Comparison of ENCODE assay signal across 9 mouse cellular contexts in genomic region chr10:76117966-76118365, GRCm38 (mm10). TPM values are rescaled to one million over a fixed set of nuclear protein-coding genes. Genes with fewer than 3 reads are reported as not detected.
A peak's percentile ranks its signal among the peaks of the same experiment; 100 is the strongest.
DNase-seq lines count a peak whose midpoint lies in the region; ATAC-seq and TF ChIP-seq lines count a peak whose summit lies in the region.
"Had no signal": no experiment of that assay in that cellular context is flagged by ENCODE, and none has a peak within 500 bp of the region (broad histone marks: within the 10 kb centered on the region; RNA-seq: fewer than 3 reads in every experiment).

No protein-coding gene starts in this region.

- no peak overlapping the region for H3K4me2 ChIP-seq in forebrain, embryonic 12.5 days
- H3K4me2 ChIP-seq in CH12.LX (ENCODE audit: insufficient read depth, low read depth, poor library complexity, severe bottlenecking), result 0 out of 2 replicates have a peak overlapping the region, but pooled peaks have one; percentile 8

- no peak overlapping the region for H3K9ac ChIP-seq in forebrain, embryonic 12.5 days
- H3K9ac ChIP-seq in CH12.LX (ENCODE audit: insufficient read depth, low read depth), result no peak overlapping the region

- no peak for TF ChIP-seq POLR2A in CH12.LX (IDR thresholded peaks at IDR 0.05; ENCODE audit: low read depth, low read length)
- no peak for TF ChIP-seq POLR2A in brain, embryonic 14.5 days (IDR thresholded peaks at IDR 0.05; ENCODE audit: borderline replicate concordance, extremely low read depth, insufficient read depth, insufficient read length, poor library complexity, severe bottlenecking)

- no peaks in the 10 kb centered on the region for H3K36me3 ChIP-seq in forebrain, embryonic 10.5 days (replicated peaks)
- H3K36me3 ChIP-seq in forebrain, embryonic 12.5 days (replicated peaks), result no peaks in the 10 kb centered on the region
- no peaks in the 10 kb centered on the region for H3K36me3 ChIP-seq in CH12.LX (replicated peaks in 1 of 2; ENCODE audit: control insufficient read depth in 1 of 2, insufficient read depth in 1 of 2, low read length in 1 of 2)
- H3K36me3 ChIP-seq in splenic B cell, adult 2 months (ENCODE audit: control insufficient read depth, insufficient read depth, low read length, poor library complexity, severe bottlenecking), result no peaks in the 10 kb centered on the region

- in situ Hi-C loops in CH12.LX (cut with MboI; ENCODE audit: low pct_ligation_motif_present, low pct_unique_long_range_greater_than_20kb, low sequenced_read_pairs), result loop anchor here (10.0 kb wide), 1 partner anchor 143 kb away; no protein-coding TSS in a partner anchor

- no peaks in the 10 kb centered on the region for H3K27me3 ChIP-seq in forebrain, embryonic 10.5 days (ENCODE audit: poor library complexity, severe bottlenecking)
- H3K27me3 ChIP-seq in forebrain, embryonic 12.5 days, result no peaks in the 10 kb centered on the region
- H3K27me3 ChIP-seq in CH12.LX (replicated peaks), result no peaks in the 10 kb centered on the region
- no peaks in the 10 kb centered on the region for H3K27me3 ChIP-seq in splenic B cell, adult 2 months (ENCODE audit: control insufficient read depth, insufficient read depth, low read length, poor library complexity, severe bottlenecking)

- peak; percentile 44 for DNase-seq in forebrain, embryonic 10.5 days (ENCODE audit: extremely low spot score, low spot score)
- DNase-seq in CH12.LX (ENCODE audit: extremely low read depth), result peak; percentile 72
- peak; percentile 18 for DNase-seq in brain, embryonic 14.5 days (ENCODE audit: low read depth)
- peak; percentile 44 for DNase-seq in forelimb bud, embryonic 11.5 days (ENCODE audit: low read depth, low spot score)
- DNase-seq in kidney, postnatal 25 days, result peak; percentile 72 to 74
- peak; percentile 58 for DNase-seq in lung, postnatal 36 days
- peak; percentile 72 for DNase-seq in splenic B cell, adult 2 months (ENCODE audit: low read depth, low spot score)

- peaks cover 10% of the 10 kb centered on the region for H3K4me1 ChIP-seq in forebrain, embryonic 10.5 days
- peaks cover 5% of the 10 kb centered on the region; the same call in 1 of the 2 replicates for H3K4me1 ChIP-seq in forebrain, embryonic 12.5 days
- H3K4me1 ChIP-seq in CH12.LX (ENCODE audit: control insufficient read depth in 1 of 2, insufficient read depth in 2 of 2), result peaks cover 6 to 17% of the 10 kb centered on the region in 2 experiments

- 26% methylated on average over 5 of the region's 5 CpGs for WGBS in forebrain, embryonic 10.5 days
- WGBS in forebrain, embryonic 12.5 days, result 26% methylated on average over 5 of the region's 5 CpGs

- no peaks in the 10 kb centered on the region for H3K9me3 ChIP-seq in forebrain, embryonic 10.5 days
- no peaks in the 10 kb centered on the region for H3K9me3 ChIP-seq in forebrain, embryonic 12.5 days
- no peaks in the 10 kb centered on the region for H3K9me3 ChIP-seq in CH12.LX (replicated peaks; ENCODE audit: low read length)

- no peak overlapping the region for H3K27ac ChIP-seq in forebrain, embryonic 10.5 days
- no peak overlapping the region for H3K27ac ChIP-seq in forebrain, embryonic 12.5 days
- no peak overlapping the region for H3K27ac ChIP-seq in CH12.LX (ENCODE audit: insufficient read depth, low read depth)

- peak; percentile 65 for TF ChIP-seq RAD21 in CH12.LX (IDR thresholded peaks at IDR 0.05; ENCODE audit: low read depth, low read length)

- no peak for TF ChIP-seq EP300 in CH12.LX (IDR thresholded peaks at IDR 0.05; ENCODE audit: low read length)

- ATAC-seq in forebrain, embryonic 12.5 days (ENCODE audit: low FRiP score), result no peak

- peak; percentile 63 to 91 for TF ChIP-seq CTCF in CH12.LX (conservative IDR thresholded peaks at IDR 0.05 in 1 of 2, IDR thresholded peaks at IDR 0.05 in 1 of 2; ENCODE audit: low read depth in 2 of 2, low read length in 2 of 2)
- peak; percentile 58; the same call in 1 of the 2 replicates for TF ChIP-seq CTCF in brain, embryonic 14.5 days (IDR thresholded peaks at IDR 0.05; ENCODE audit: borderline replicate concordance, extremely low read depth, insufficient read depth, insufficient read length)

- no peaks in the 10 kb centered on the region for H3K79me2 ChIP-seq in CH12.LX (replicated peaks; ENCODE audit: control insufficient read depth, extremely low read depth, insufficient read depth, poor library complexity, severe bottlenecking)

- dilution Hi-C loops in CH12.LX (cut with MboI; ENCODE audit: extremely low pct_ligation_motif_present, extremely low pct_unique_long_range_greater_than_20kb, low sequenced_read_pairs), result no loop called here

- no peak overlapping the region for H3K4me3 ChIP-seq in forebrain, embryonic 10.5 days
- no peak overlapping the region for H3K4me3 ChIP-seq in forebrain, embryonic 12.5 days (replicated peaks)
- peak overlapping the region in 1 of 3 experiments; percentile 1 for H3K4me3 ChIP-seq in CH12.LX (replicated peaks in 1 of 3; ENCODE audit: low read depth in 2 of 3, low read length in 2 of 3, poor library complexity in 1 of 3)

TF ChIP-seq in CH12.LX, 34 proteins besides CTCF, POLR2A, EP300 and RAD21:
- TF ChIP-seq USF2 (conservative IDR thresholded peaks at IDR 0.05; ENCODE audit: low read depth, low read length) (no peak), ZKSCAN1 (IDR thresholded peaks at IDR 0.05; ENCODE audit: borderline replicate concordance, low read depth, low read length) (no peak), SMC3 (IDR thresholded peaks at IDR 0.05; ENCODE audit: low read depth, low read length) (peak; percentile 82), MAZ (IDR thresholded peaks at IDR 0.05; ENCODE audit: low read depth, low read length) (no peak), GABPA (IDR thresholded peaks at IDR 0.05; ENCODE audit: insufficient replicate concordance, low read depth, low read length) (no peak), SIN3A (IDR thresholded peaks at IDR 0.05; ENCODE audit: low read length) (peak; percentile 32; the same call in 1 of the 2 replicates), ZC3H11A (IDR thresholded peaks at IDR 0.05; ENCODE audit: low read depth, low read length) (peak; percentile 46; the same call in 1 of the 2 replicates), MEF2A (IDR thresholded peaks at IDR 0.05; ENCODE audit: borderline replicate concordance, low read depth, low read length) (peak; percentile 53; the same call in 1 of the 2 replicates)

RNA-seq across cellular contexts. Expression of gene Slc5a4b, which starts 7.2 kb away (rescaled TPM):
- not detected in 2 replicates for polyA plus RNA-seq in forebrain, embryonic 10.5 days (2016; fragmentation: Nextera tagmentation; extraction: Ambion mirVana)
- not detected in 2 replicates for polyA plus RNA-seq in forebrain, embryonic 12.5 days (2016; fragmentation: Nextera tagmentation; extraction: Ambion mirVana)
- total RNA-seq in CH12.LX (2012; rRNA removed), result 0.04 TPM in 1 of 2 replicates, not detected in the other
- total RNA-seq in CH12.LX (2014; rRNA removed), result not detected in 2 replicates
- not detected in 2 replicates for polyA plus RNA-seq in CH12.LX (2012; ENCODE audit: insufficient read length, low read depth)
- not detected in 2 replicates for polyA plus RNA-seq in brain, embryonic 14.5 days (2012; rRNA removed)
- total RNA-seq: layer of hippocampus, adult 18-20 months had no signal

RNA-seq across cellular contexts. Expression of gene Slc5a4a, which starts 29.3 kb away (rescaled TPM):
- not detected in 2 replicates for polyA plus RNA-seq in forebrain, embryonic 10.5 days (2016; fragmentation: Nextera tagmentation; extraction: Ambion mirVana)
- polyA plus RNA-seq in forebrain, embryonic 12.5 days (2016; fragmentation: Nextera tagmentation; extraction: Ambion mirVana), result not detected in 2 replicates
- 0.04 TPM in 1 of 2 replicates, not detected in the other for total RNA-seq in CH12.LX (2012; rRNA removed)
- total RNA-seq in CH12.LX (2014; rRNA removed), result not detected in 2 replicates
- polyA plus RNA-seq in CH12.LX (2012; ENCODE audit: insufficient read length, low read depth), result not detected in 2 replicates
- polyA plus RNA-seq in brain, embryonic 14.5 days (2012; rRNA removed), result 0.18 and 0.37 TPM in 2 replicates
- total RNA-seq: layer of hippocampus, adult 18-20 months had no signal

Comparison
In these comparisons a context has a peak if more than half of its experiments do, and no peak if none do; other contexts are left out.
1. DNase-seq: peak in every context shown above with its lines; median percentile 73 in kidney, postnatal 25 days; 72 in CH12.LX; 72 in splenic B cell, adult 2 months; 58 in lung, postnatal 36 days; 44 in forebrain, embryonic 10.5 days; 44 in forelimb bud, embryonic 11.5 days; 18 in brain, embryonic 14.5 days.